Mouse (Mus musculus): ENCODE measurements around the gene Gm44596.

Gene Gm44596

GRCm38 (mm10) chr6:128375192-128375591 is at the start of gene Gm44596, which contains the start of gene Tex52:
TSS of gene Gm44596 (plus strand) at chr6:128375503.
TSS of gene Tex52 (plus strand) at chr6:128375456.
- peak; percentile 76 for DNase-seq (ENCODE audit: low spot score)

GRCm38 (mm10) chr6:128334397-128335124 is 40.7 kb upstream of the Gm44596 start:
- peak; percentile 88 for DNase-seq (ENCODE audit: low spot score)

- DNase-seq (ENCODE audit: low spot score) = no peak
Observed at GRCm38 (mm10) chr6:128337467-128337866, 37.8 kb upstream of the Gm44596 start.

- DNase-seq (ENCODE audit: low spot score) = no peak
Observed at GRCm38 (mm10) chr6:128338876-128339275, 36.4 kb upstream of the Gm44596 start.

- DNase-seq (ENCODE audit: low spot score) = no peak
Observed at GRCm38 (mm10) chr6:128341956-128342723, 33.2 kb upstream of the Gm44596 start.

- DNase-seq (ENCODE audit: low spot score) = no peak
Observed at GRCm38 (mm10) chr6:128345623-128346022, 29.7 kb upstream of the Gm44596 start.

- no peak for DNase-seq (ENCODE audit: low spot score)
Observed at GRCm38 (mm10) chr6:128346782-128347181, 28.5 kb upstream of the Gm44596 start.

- DNase-seq (ENCODE audit: low spot score) = peak; percentile 49
Observed at GRCm38 (mm10) chr6:128349711-128350110, 25.6 kb upstream of the Gm44596 start.

GRCm38 (mm10) chr6:128354140-128354539 is 21.2 kb upstream of the Gm44596 start:
- DNase-seq (ENCODE audit: low spot score) = no peak

GRCm38 (mm10) chr6:128355201-128355681 is 20.1 kb upstream of the Gm44596 start:
- peak; percentile 73 for DNase-seq (ENCODE audit: low spot score)

- DNase-seq (ENCODE audit: low spot score) = peak; percentile 97
Observed at GRCm38 (mm10) chr6:128355726-128356416, 19.4 kb upstream of the Gm44596 start, which contains the start of gene Tulp3. TSS of gene Tulp3 (minus strand) at chr6:128355851.

GRCm38 (mm10) chr6:128358999-128359398 is 16.3 kb upstream of the Gm44596 start:
- DNase-seq (ENCODE audit: low spot score) = peak; percentile 53

- no peak for DNase-seq (ENCODE audit: low spot score)
Observed at GRCm38 (mm10) chr6:128361901-128362300, 13.4 kb upstream of the Gm44596 start.

GRCm38 (mm10) chr6:128362381-128363006 is 12.8 kb upstream of the Gm44596 start, which contains the start of the genes Rhno1 and Foxm1:
TSS of gene Rhno1 (minus strand) at chr6:128362911.
TSS of gene Foxm1 (plus strand) at chr6:128362967.
- DNase-seq (ENCODE audit: low spot score) = peak; percentile 92

- peak; percentile 58 for DNase-seq (ENCODE audit: low spot score)
Observed at GRCm38 (mm10) chr6:128363007-128363825, 12.1 kb upstream of the Gm44596 start.

GRCm38 (mm10) chr6:128364721-128365120 is 10.6 kb upstream of the Gm44596 start:
- DNase-seq (ENCODE audit: low spot score) = no peak

- DNase-seq (ENCODE audit: low spot score) = no peak
Observed at GRCm38 (mm10) chr6:128366466-128366865, 8.8 kb upstream of the Gm44596 start.

- DNase-seq (ENCODE audit: low spot score) = no peak
Observed at GRCm38 (mm10) chr6:128370040-128370439, 5.3 kb upstream of the Gm44596 start.

- no peak for DNase-seq (ENCODE audit: low spot score)
Observed at GRCm38 (mm10) chr6:128376371-128377085, 1.2 kb downstream of the Gm44596 start.

- no peak for DNase-seq (ENCODE audit: low spot score)
Observed at GRCm38 (mm10) chr6:128379636-128380035, 4.3 kb downstream of the Gm44596 start.
